In the genomic region with DNA sequence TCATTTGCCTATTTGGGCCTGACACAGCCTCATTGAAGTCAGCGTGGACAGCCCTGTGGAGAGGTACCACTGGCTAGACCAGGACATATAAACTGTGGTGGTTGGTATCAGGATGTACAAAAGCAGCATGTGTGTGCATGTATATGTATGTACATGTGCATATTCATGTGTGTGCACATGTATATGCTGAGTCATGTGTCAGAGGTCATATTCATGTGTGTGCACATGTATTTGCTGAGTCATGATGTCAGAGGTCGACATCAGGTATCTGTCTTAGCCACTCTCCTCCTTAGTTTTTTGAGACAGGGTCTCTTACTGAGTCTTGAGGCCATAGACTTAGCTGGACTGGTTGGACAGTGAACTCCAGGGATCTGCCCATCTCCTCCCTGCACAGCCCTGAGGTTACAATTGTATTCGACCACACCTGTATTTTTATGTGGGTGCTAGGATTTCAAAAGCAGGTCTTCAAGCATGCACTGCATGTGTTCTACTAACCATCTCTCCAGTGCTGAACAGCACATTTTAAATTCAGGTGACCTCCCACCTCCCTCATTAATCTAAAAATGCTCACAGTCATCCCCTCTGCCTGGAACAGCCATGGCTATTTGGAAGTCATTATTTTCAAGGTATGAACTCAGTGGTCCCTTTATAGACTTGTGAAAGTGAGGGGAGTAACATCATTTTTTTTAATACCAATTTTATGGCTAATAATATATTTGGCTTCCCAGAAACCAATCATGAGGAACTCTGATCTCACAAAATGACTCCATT, we compare ENCODE assay signal across 8 mouse cellular contexts. TPM values are rescaled to one million over a fixed set of nuclear protein-coding genes. Genes with fewer than 3 reads are reported as not detected.
DNase-seq lines count a peak whose midpoint lies in the region; ATAC-seq and TF ChIP-seq lines count a peak whose summit lies in the region.

No protein-coding gene starts in this region.

- DNase-seq in hindbrain, embryonic 11.5 days (ENCODE audit: low spot score): no peak
- DNase-seq in CH12.LX (ENCODE audit: extremely low read depth): peak; percentile 17
- no peak for DNase-seq in ES-E14 (ENCODE audit: low read depth, low spot score)
- DNase-seq in limb, embryonic 14.5 days (ENCODE audit: low spot score): no peak
- DNase-seq in right cerebral cortex, postnatal 25 days: no peak
- no peak for DNase-seq in left cerebral cortex, postnatal 4 days

- H3K9ac ChIP-seq in hindbrain, embryonic 15.5 days: no peak overlapping the region
- no peak overlapping the region for H3K9ac ChIP-seq in hindbrain, embryonic 11.5 days (ENCODE audit: low read depth, low read length)
- peak overlapping the region; percentile 34; the same call in 1 of the 2 replicates for H3K9ac ChIP-seq in CH12.LX (ENCODE audit: insufficient read depth, low read depth)
- no peak overlapping the region for H3K9ac ChIP-seq in ES-E14 (ENCODE audit: insufficient read depth, low read depth, low read length, poor library complexity, severe bottlenecking)
- H3K9ac ChIP-seq in limb, embryonic 14.5 days (ENCODE audit: low read depth, low read length, severe bottlenecking): no peak overlapping the region
- H3K9ac ChIP-seq in kidney, embryonic 14.5 days (ENCODE audit: low read depth, low read length): no peak overlapping the region

- H3K36me3 ChIP-seq in hindbrain, embryonic 15.5 days: no peaks in the 10 kb centered on the region
- H3K36me3 ChIP-seq in hindbrain, embryonic 11.5 days (ENCODE audit: control insufficient read depth, insufficient read depth, low read length): no peaks in the 10 kb centered on the region
- H3K36me3 ChIP-seq in CH12.LX (replicated peaks in 1 of 2; ENCODE audit: control insufficient read depth in 1 of 2, insufficient read depth in 1 of 2, low read length in 1 of 2) (no peaks in the 10 kb centered on the region), ES-E14 (ENCODE audit: control insufficient read depth, insufficient read depth, low read length, poor library complexity, severe bottlenecking) (no peaks in the 10 kb centered on the region)
- H3K36me3 ChIP-seq in limb, embryonic 14.5 days (ENCODE audit: control insufficient read depth, insufficient read depth, low read length): no peaks in the 10 kb centered on the region
- no peaks in the 10 kb centered on the region for H3K36me3 ChIP-seq in kidney, embryonic 14.5 days (ENCODE audit: control insufficient read depth, insufficient read depth, low read length)

- H3K27ac ChIP-seq in hindbrain, embryonic 15.5 days (replicated peaks): peak overlapping the region; percentile 89
- no peak overlapping the region for H3K27ac ChIP-seq in hindbrain, embryonic 11.5 days (ENCODE audit: low read depth, low read length)
- peak overlapping the region; percentile 95 for H3K27ac ChIP-seq in CH12.LX (ENCODE audit: insufficient read depth, low read depth)
- H3K27ac ChIP-seq in ES-E14 (ENCODE audit: insufficient read depth, low read depth, low read length, poor library complexity, severe bottlenecking): no peak overlapping the region
- H3K27ac ChIP-seq in limb, embryonic 14.5 days (replicated peaks; ENCODE audit: low read depth, low read length): no peak overlapping the region
- no peak overlapping the region for H3K27ac ChIP-seq in kidney, embryonic 14.5 days (ENCODE audit: low read depth, low read length)

- no peaks in the 10 kb centered on the region for H3K27me3 ChIP-seq in hindbrain, embryonic 15.5 days
- no peaks in the 10 kb centered on the region for H3K27me3 ChIP-seq in hindbrain, embryonic 11.5 days (ENCODE audit: control insufficient read depth, insufficient read depth, low read length)
- H3K27me3 ChIP-seq in CH12.LX (replicated peaks): no peaks in the 10 kb centered on the region
- H3K27me3 ChIP-seq in limb, embryonic 14.5 days (ENCODE audit: control insufficient read depth, insufficient read depth, low read length): no peaks in the 10 kb centered on the region
- H3K27me3 ChIP-seq in kidney, embryonic 14.5 days (ENCODE audit: control insufficient read depth, insufficient read depth, low read length): no peaks in the 10 kb centered on the region

- H3K4me1 ChIP-seq in hindbrain, embryonic 15.5 days (replicated peaks): peaks cover 23% of the 10 kb centered on the region
- no peaks in the 10 kb centered on the region for H3K4me1 ChIP-seq in hindbrain, embryonic 11.5 days (replicated peaks; ENCODE audit: control insufficient read depth, insufficient read depth, low read length)
- peaks cover 16 to 33% of the 10 kb centered on the region in 2 experiments for H3K4me1 ChIP-seq in CH12.LX (ENCODE audit: control insufficient read depth in 1 of 2, insufficient read depth in 2 of 2)
- no peaks in the 10 kb centered on the region for H3K4me1 ChIP-seq in ES-E14 (ENCODE audit: control insufficient read depth in 2 of 2, insufficient read depth in 2 of 2, low read length in 2 of 2, poor library complexity in 1 of 2)
- peaks cover 17% of the 10 kb centered on the region for H3K4me1 ChIP-seq in limb, embryonic 14.5 days (ENCODE audit: control insufficient read depth, insufficient read depth, low read length)
- H3K4me1 ChIP-seq in kidney, embryonic 14.5 days (ENCODE audit: control insufficient read depth, insufficient read depth, low read length): no peaks in the 10 kb centered on the region; the same call in 1 of the 2 replicates

- H3K4me2 ChIP-seq in hindbrain, embryonic 15.5 days: peak overlapping the region; percentile 55
- no peak overlapping the region for H3K4me2 ChIP-seq in hindbrain, embryonic 11.5 days (replicated peaks; ENCODE audit: low read depth, low read length)
- H3K4me2 ChIP-seq in CH12.LX (ENCODE audit: insufficient read depth, low read depth, poor library complexity, severe bottlenecking): no peak overlapping the region
- H3K4me2 ChIP-seq in limb, embryonic 14.5 days (replicated peaks; ENCODE audit: low read depth, low read length, severe bottlenecking): peak overlapping the region; percentile 35; the same call in 1 of the 2 replicates
- H3K4me2 ChIP-seq in kidney, embryonic 14.5 days (replicated peaks; ENCODE audit: low read depth, low read length): no peak overlapping the region

- H3K9me3 ChIP-seq in hindbrain, embryonic 15.5 days: no peaks in the 10 kb centered on the region
- no peaks in the 10 kb centered on the region for H3K9me3 ChIP-seq in hindbrain, embryonic 11.5 days (ENCODE audit: control insufficient read depth, low read length)
- H3K9me3 ChIP-seq in CH12.LX (replicated peaks; ENCODE audit: low read length) (peaks cover 3% of the 10 kb centered on the region), ES-E14 (ENCODE audit: control insufficient read depth, insufficient read depth, low read depth, low read length) (no peaks in the 10 kb centered on the region)
- no peaks in the 10 kb centered on the region for H3K9me3 ChIP-seq in limb, embryonic 14.5 days (ENCODE audit: control insufficient read depth, low read length)
- H3K9me3 ChIP-seq in kidney, embryonic 14.5 days (ENCODE audit: control insufficient read depth, low read length): no peaks in the 10 kb centered on the region

- dilution Hi-C loops in CH12.LX (cut with MboI; ENCODE audit: extremely low pct_ligation_motif_present, extremely low pct_unique_long_range_greater_than_20kb, low sequenced_read_pairs): no loop called here

- TF ChIP-seq EP300 in CH12.LX (IDR thresholded peaks at IDR 0.05; ENCODE audit: low read length): no peak; the same call in 1 of the 2 replicates

- no peak overlapping the region for H3K4me3 ChIP-seq in hindbrain, embryonic 15.5 days
- no peak overlapping the region for H3K4me3 ChIP-seq in hindbrain, embryonic 11.5 days (ENCODE audit: low read depth, low read length)
- H3K4me3 ChIP-seq in CH12.LX (replicated peaks in 1 of 3; ENCODE audit: low read depth in 2 of 3, low read length in 2 of 3, poor library complexity in 1 of 3) (peak overlapping the region; percentile 22 to 62 (median 62)), ES-E14 (ENCODE audit: insufficient read depth in 1 of 2, low read depth in 1 of 2, low read length in 2 of 2, poor library complexity in 1 of 2, severe bottlenecking in 1 of 2) (no peak overlapping the region)
- H3K4me3 ChIP-seq in limb, embryonic 14.5 days (replicated peaks; ENCODE audit: low read length): no peak overlapping the region; the same call in 1 of the 2 replicates
- H3K4me3 ChIP-seq in kidney, embryonic 14.5 days (ENCODE audit: low read length): no peak overlapping the region

- no peak for TF ChIP-seq POLR2A in CH12.LX (IDR thresholded peaks at IDR 0.05; ENCODE audit: low read depth, low read length)
- TF ChIP-seq POLR2A in limb, embryonic 14.5 days (IDR thresholded peaks at IDR 0.05; ENCODE audit: borderline replicate concordance, extremely low read depth, insufficient read depth, insufficient read length): no peak

- no peak for TF ChIP-seq CTCF in CH12.LX (conservative IDR thresholded peaks at IDR 0.05 in 1 of 2, IDR thresholded peaks at IDR 0.05 in 1 of 2; ENCODE audit: low read depth in 2 of 2, low read length in 2 of 2)

- in situ Hi-C loops in CH12.LX (cut with MboI; ENCODE audit: low pct_ligation_motif_present, low pct_unique_long_range_greater_than_20kb, low sequenced_read_pairs) (loop anchor here (5.0 kb wide), 1 partner anchor 38 kb away; no protein-coding TSS in a partner anchor), ES-E14 (cut with MboI; ENCODE audit: low sequenced_read_pairs in 2 of 2, unreplicated experiment in 2 of 2) (no loop called here)

- TF ChIP-seq RAD21 in CH12.LX (IDR thresholded peaks at IDR 0.05; ENCODE audit: low read depth, low read length): no peak

- intact Hi-C loops in left cerebral cortex, postnatal 4 days (cut with DNase I): loop anchor here (5.0 kb wide), 1 partner anchor 43 kb away; no protein-coding TSS in a partner anchor

- 0 out of 2 replicates have a peak, but pooled peaks have one; percentile 56 for ATAC-seq in hindbrain, embryonic 15.5 days (ENCODE audit: low FRiP score, low read depth)
- no peak for ATAC-seq in hindbrain, embryonic 11.5 days (ENCODE audit: low FRiP score)
- 0 out of 2 replicates have a peak, but pooled peaks have one; percentile 28 for ATAC-seq in limb, embryonic 14.5 days (ENCODE audit: low FRiP score, low read depth)
- ATAC-seq in kidney, embryonic 14.5 days (ENCODE audit: low FRiP score, low TSS enrichment): no peak

- WGBS in hindbrain, embryonic 15.5 days: 89% methylated on average over 3 of the region's 3 CpGs
- WGBS in hindbrain, embryonic 11.5 days: 85% methylated on average over 3 of the region's 3 CpGs
- 68% methylated on average over 3 of the region's 3 CpGs for WGBS in limb, embryonic 14.5 days
- WGBS in kidney, embryonic 14.5 days: 89% methylated on average over 3 of the region's 3 CpGs

- no peaks in the 10 kb centered on the region for H3K79me2 ChIP-seq in CH12.LX (replicated peaks; ENCODE audit: control insufficient read depth, extremely low read depth, insufficient read depth, poor library complexity, severe bottlenecking)

RNA-seq across cellular contexts. Expression of gene Herc1, which starts 45.7 kb away (rescaled TPM):
- polyA plus RNA-seq in hindbrain, embryonic 15.5 days (2015; fragmentation: Nextera tagmentation; extraction: Ambion mirVana): 42.6 and 44.1 TPM in 2 replicates
- 36.6 and 42.2 TPM in 2 replicates for polyA plus RNA-seq in hindbrain, embryonic 11.5 days (2014; fragmentation: Nextera tagmentation; extraction: Ambion mirVana)
- 45.2 and 47.6 TPM in 2 replicates for total RNA-seq in CH12.LX (2012; rRNA removed)
- 32.9 and 33.2 TPM in 2 replicates for total RNA-seq in CH12.LX (2014; rRNA removed)
- polyA plus RNA-seq in CH12.LX (2012; ENCODE audit: insufficient read length, low read depth): 35.4 and 42.1 TPM in 2 replicates
- 39.3 and 43.3 TPM in 2 replicates for total RNA-seq in ES-E14 (2012; rRNA removed)
- 22.7 and 23.5 TPM in 2 replicates for polyA plus RNA-seq in limb, embryonic 14.5 days (2012; rRNA removed)
- 20.6 and 24.3 TPM in 2 replicates for polyA plus RNA-seq in limb, embryonic 14.5 days (2014; fragmentation: Nextera tagmentation; extraction: Ambion mirVana)
- 14.9 and 26.9 TPM in 2 replicates for polyA plus RNA-seq in kidney, embryonic 14.5 days (2014; fragmentation: Nextera tagmentation; extraction: Ambion mirVana)
- 100 to 1,000 TPM; 125 to 130 TPM for total RNA-seq in left cerebral cortex, postnatal 4 days (2021)

Comparison
In these comparisons a context has a peak if more than half of its experiments do, and no peak if none do; other contexts are left out.
1. ATAC-seq: peak in hindbrain, embryonic 15.5 days (single experiment) and limb, embryonic 14.5 days (single experiment); none in hindbrain, embryonic 11.5 days (single experiment) and kidney, embryonic 14.5 days (single experiment).
2. H3K27ac ChIP-seq: peak in hindbrain, embryonic 15.5 days (single experiment) and CH12.LX (single experiment); none in hindbrain, embryonic 11.5 days (single experiment), ES-E14 (single experiment), limb, embryonic 14.5 days (single experiment) and kidney, embryonic 14.5 days (single experiment).
3. H3K4me2 ChIP-seq: peak in hindbrain, embryonic 15.5 days (single experiment) and limb, embryonic 14.5 days (single experiment); none in hindbrain, embryonic 11.5 days (single experiment), CH12.LX (single experiment) and kidney, embryonic 14.5 days (single experiment).
4. H3K4me3 ChIP-seq: peak in CH12.LX (3 of 3); none in hindbrain, embryonic 15.5 days (single experiment), hindbrain, embryonic 11.5 days (single experiment), ES-E14 (0 of 2), limb, embryonic 14.5 days (single experiment) and kidney, embryonic 14.5 days (single experiment).